Mouse (Mus musculus) neutrophil, adult 59 days (primary cell): ENCODE results near the gene Snrnp40. TPM values are rescaled to one million over a fixed set of nuclear protein-coding genes. Genes with fewer than 3 reads are reported as not detected.

Source experiments
- total RNA-seq, 2 experiments: library from RNA; stranded (reverse); gene quantifications; 1 replicate in 1 of 2; 2 replicates in 1 of 2; pipeline ENCODE4 v1.2.4; 2023

Gene Snrnp40
- 10 to 100 TPM; 38.2 to 41.7 TPM for total RNA-seq

GRCm38 (mm10) chr4:130359486-130360237 lies at the start of gene Snrnp40, which contains the start of gene Zcchc17:
TSS of gene Snrnp40 (plus strand) at chr4:130360132.
TSS of gene Zcchc17 (minus strand) at chr4:130359943.

Other genes starting within 250 kb of the Snrnp40 start
- gene Hcrtr1, start 220.8 kb upstream of the Snrnp40 start, total RNA-seq: under 1 TPM in 1 of 2 experiments, not detected in 1; 0.29 TPM
- 10 to 100 TPM; 66.2 to 75.3 TPM for gene Tinagl1, start 185.0 kb upstream of the Snrnp40 start, total RNA-seq
- gene Gm853, start 137.7 kb upstream of the Snrnp40 start, total RNA-seq: not detected
- 1 to 10 TPM; 1.3 to 1.4 TPM for gene Serinc2, start 80.9 kb upstream of the Snrnp40 start, total RNA-seq
- gene Fabp3, start 51.5 kb upstream of the Snrnp40 start, total RNA-seq: not detected
- not detected for gene Gm10570, start 51.5 kb upstream of the Snrnp40 start, total RNA-seq
- 10 to 100 TPM; 18.4 to 23.6 TPM for gene Zcchc17, start 189 bp upstream of the Snrnp40 start, total RNA-seq
- gene Nkain1, start 214.0 kb downstream of the Snrnp40 start, total RNA-seq: 1 to 10 TPM in 1 of 2 experiments, under 1 TPM in 1; 0.78 to 1.1 TPM